Mouse (Mus musculus): ENCODE data around the gene Mcm9. TPM values are rescaled to one million over a fixed set of nuclear protein-coding genes. Genes with fewer than 3 reads are reported as not detected.
"Not testable (repeated sequence)": the region's sequence is repeated elsewhere in the genome, so short reads cannot be mapped to it uniquely, and the experiment has no call there.

Mcm9 gene
- polyA plus RNA-seq, 1 experiment, result 4.6 TPM

GRCm38 (mm10) chr10:53499518-53499917, 130.7 kb downstream of the Mcm9 start:
- DNase-seq (ENCODE audit: low read depth), result no peak

GRCm38 (mm10) chr10:53495349-53495748, 134.9 kb downstream of the Mcm9 start:
- not testable (repeated sequence) for DNase-seq (ENCODE audit: low read depth)

GRCm38 (mm10) chr10:53493954-53494353, 136.3 kb downstream of the Mcm9 start:
- DNase-seq (ENCODE audit: low read depth), result no peak

Other genes with a start within 250 kb of the Mcm9 start
- gene Asf1a, start 33.7 kb downstream of the Mcm9 start, polyA plus RNA-seq (2012; rRNA removed), result 9.1 and 9.2 TPM in 2 replicates
- gene Fam184a, start 120.7 kb upstream of the Mcm9 start, polyA plus RNA-seq (2012; rRNA removed), result 3.8 and 4.6 TPM in 2 replicates